Mouse (Mus musculus): ENCODE results near the gene Tom1l1. TPM values are rescaled to one million over a fixed set of nuclear protein-coding genes. Genes with fewer than 3 reads are reported as not detected.

Tom1l1 gene
- 0.25 and 0.42 TPM in 2 replicates for total RNA-seq (2012; rRNA removed)
- not detected in 2 replicates for total RNA-seq (2014; rRNA removed)
- 4.2 and 4.9 TPM in 2 replicates for polyA plus RNA-seq (2012; ENCODE audit: insufficient read length, low read depth)

- in situ Hi-C loops (cut with MboI; ENCODE audit: low pct_ligation_motif_present, low pct_unique_long_range_greater_than_20kb, low sequenced_read_pairs): no loop called here
- peaks cover 3% of the 10 kb centered on the region for H3K27me3 ChIP-seq (replicated peaks)
- TF ChIP-seq TCF12 (IDR thresholded peaks at IDR 0.05; ENCODE audit: low read depth, low read length) (no peak), RAD21 (IDR thresholded peaks at IDR 0.05; ENCODE audit: low read depth, low read length) (no peak), RCOR1 (conservative IDR thresholded peaks at IDR 0.05; ENCODE audit: low read depth, low read length) (no peak), ELF1 (IDR thresholded peaks at IDR 0.05; ENCODE audit: low read depth, low read length) (no peak), JUN (IDR thresholded peaks at IDR 0.05; ENCODE audit: insufficient read depth, low read depth, low read length) (no peak), IRF4 (IDR thresholded peaks at IDR 0.05; ENCODE audit: low read depth, low read length) (no peak), EP300 (IDR thresholded peaks at IDR 0.05; ENCODE audit: low read length) (no peak), MAX (IDR thresholded peaks at IDR 0.05; ENCODE audit: low read length) (no peak), ZKSCAN1 (IDR thresholded peaks at IDR 0.05; ENCODE audit: borderline replicate concordance, low read depth, low read length) (no peak), MAZ (IDR thresholded peaks at IDR 0.05; ENCODE audit: low read depth, low read length) (no peak), USF2 (conservative IDR thresholded peaks at IDR 0.05; ENCODE audit: low read depth, low read length) (no peak), MYC (IDR thresholded peaks at IDR 0.05; ENCODE audit: low read depth, low read length) (no peak), UBTF (IDR thresholded peaks at IDR 0.05; ENCODE audit: low read depth, low read length) (no peak), MEF2A (IDR thresholded peaks at IDR 0.05; ENCODE audit: borderline replicate concordance, low read depth, low read length) (no peak), GABPA (IDR thresholded peaks at IDR 0.05; ENCODE audit: insufficient replicate concordance, low read depth, low read length) (no peak), ETS1 (conservative IDR thresholded peaks at IDR 0.05; ENCODE audit: low read depth, low read length) (no peak), PAX5 (IDR thresholded peaks at IDR 0.05; ENCODE audit: low read length) (no peak), MAFK (IDR thresholded peaks at IDR 0.05; ENCODE audit: insufficient replicate concordance, low read length) (no peak), E2F4 (IDR thresholded peaks at IDR 0.05; ENCODE audit: insufficient replicate concordance, low read depth, low read length) (no peak), ZNF384 (IDR thresholded peaks at IDR 0.05; ENCODE audit: low read depth, low read length) (no peak)
- H3K4me3 ChIP-seq (replicated peaks in 1 of 3; ENCODE audit: low read depth in 2 of 3, low read length in 2 of 3, poor library complexity in 1 of 3): no peak within 1 kb of the TSS
- H3K4me1 ChIP-seq (ENCODE audit: control insufficient read depth in 1 of 2, insufficient read depth in 2 of 2): peaks cover 0 to 3% of the 10 kb centered on the region in 2 experiments; a peak in 1 of 4 replicates
- no peak within 1 kb of the TSS for H3K4me2 ChIP-seq (ENCODE audit: insufficient read depth, low read depth, poor library complexity, severe bottlenecking)
- no peaks in the 10 kb centered on the region for H3K36me3 ChIP-seq (replicated peaks in 1 of 2; ENCODE audit: control insufficient read depth in 1 of 2, insufficient read depth in 1 of 2, low read length in 1 of 2)
- H3K79me2 ChIP-seq (replicated peaks; ENCODE audit: control insufficient read depth, extremely low read depth, insufficient read depth, poor library complexity, severe bottlenecking): no peaks in the 10 kb centered on the region
- no peak within 1 kb of the TSS for H3K9ac ChIP-seq (ENCODE audit: insufficient read depth, low read depth)
- no peak for DNase-seq (ENCODE audit: extremely low read depth)
- H3K27ac ChIP-seq (ENCODE audit: insufficient read depth, low read depth): no peak within 1 kb of the TSS
- peaks cover 8% of the 10 kb centered on the region for H3K9me3 ChIP-seq (replicated peaks; ENCODE audit: low read length)
- dilution Hi-C loops (cut with MboI; ENCODE audit: extremely low pct_ligation_motif_present, extremely low pct_unique_long_range_greater_than_20kb, low sequenced_read_pairs): no loop called here
These were observed at the start of gene Tom1l1 for GRCm38 (mm10) chr11:90687460-90688416. Gene Tom1l1, minus strand, starts transcription at chr11:90688366.

Data from CH12.LX (cell line).